Mouse (Mus musculus): Measurements from ENCODE around the gene Rnf26. TPM values are rescaled to one million over a fixed set of nuclear protein-coding genes. Genes with fewer than 3 reads are reported as not detected.

Gene Rnf26
- total RNA-seq, 1 experiment = 19.9 TPM

- no peaks in the 10 kb centered on the region for H3K9me3 ChIP-seq (ENCODE audit: control insufficient read depth, insufficient read depth, low read depth, low read length)
- no peaks in the 10 kb centered on the region for H3K36me3 ChIP-seq (ENCODE audit: control insufficient read depth, insufficient read depth, low read length, poor library complexity, severe bottlenecking)
- H3K4me1 ChIP-seq (ENCODE audit: control insufficient read depth in 2 of 2, insufficient read depth in 2 of 2, low read length in 2 of 2, poor library complexity in 1 of 2) = peaks cover 0 to 5% of the 10 kb centered on the region in 2 experiments; a peak in 1 of 4 replicates
- H3K27ac ChIP-seq (ENCODE audit: insufficient read depth, low read depth, low read length, poor library complexity, severe bottlenecking) = no peak overlapping the region
- H3K4me3 ChIP-seq (ENCODE audit: insufficient read depth in 1 of 2, low read depth in 1 of 2, low read length in 2 of 2, poor library complexity in 1 of 2, severe bottlenecking in 1 of 2) = no peak overlapping the region
- DNase-seq (ENCODE audit: low read depth, low spot score) = no peak
- TF ChIP-seq ZNF384 (IDR thresholded peaks at IDR 0.05; ENCODE audit: low read depth, low read length) (no peak), CHD2 (IDR thresholded peaks at IDR 0.05; ENCODE audit: low read depth, low read length) (no peak), HCFC1 (IDR thresholded peaks at IDR 0.05; ENCODE audit: borderline replicate concordance, insufficient read depth, low read length) (no peak), MAFK (IDR thresholded peaks at IDR 0.05; ENCODE audit: insufficient read depth, low read depth, low read length) (no peak), ZC3H11A (IDR thresholded peaks at IDR 0.05; ENCODE audit: borderline replicate concordance, low read depth, low read length) (no peak)
- in situ Hi-C loops (cut with MboI; ENCODE audit: low sequenced_read_pairs in 2 of 2, unreplicated experiment in 2 of 2) = no loop called here
- no peak overlapping the region for H3K9ac ChIP-seq (ENCODE audit: insufficient read depth, low read depth, low read length, poor library complexity, severe bottlenecking)
Measured at GRCm38 (mm10) chr9:44065177-44065576, 48.1 kb downstream of the Rnf26 start.

DNA sequence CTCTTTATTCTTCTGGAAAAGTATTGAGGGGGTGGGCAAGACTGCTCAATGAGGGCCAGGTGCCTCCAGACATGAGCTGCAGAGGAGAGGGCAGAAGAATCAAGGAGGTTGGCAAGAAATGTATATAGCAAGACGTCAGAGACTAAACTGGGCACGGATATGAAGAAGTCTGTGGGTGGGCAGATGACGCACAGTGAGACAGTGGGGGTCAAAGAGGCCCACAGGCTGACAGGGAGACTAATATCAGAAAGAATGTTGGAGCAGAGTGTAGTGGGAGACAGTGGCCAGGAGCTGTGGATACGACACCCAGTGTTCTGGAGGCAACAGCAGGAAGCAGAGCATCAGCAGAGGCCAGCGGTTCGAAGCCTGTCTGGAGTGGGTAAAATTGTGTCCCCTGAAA lies 54.7 kb downstream of the Rnf26 start:
- Histone ChIP-seq H3K27ac (ENCODE audit: insufficient read depth, low read depth, low read length, poor library complexity, severe bottlenecking) (no peak overlapping the region), H3K4me1 (ENCODE audit: control insufficient read depth in 2 of 2, insufficient read depth in 2 of 2, low read length in 2 of 2, poor library complexity in 1 of 2) (peaks cover 0 to 4% of the 10 kb centered on the region in 2 experiments; a peak in 1 of 4 replicates), H3K9ac (ENCODE audit: insufficient read depth, low read depth, low read length, poor library complexity, severe bottlenecking) (no peak overlapping the region), H3K4me3 (ENCODE audit: insufficient read depth in 1 of 2, low read depth in 1 of 2, low read length in 2 of 2, poor library complexity in 1 of 2, severe bottlenecking in 1 of 2) (no peak overlapping the region), H3K9me3 (ENCODE audit: control insufficient read depth, insufficient read depth, low read depth, low read length) (no peaks in the 10 kb centered on the region), H3K36me3 (ENCODE audit: control insufficient read depth, insufficient read depth, low read length, poor library complexity, severe bottlenecking) (no peaks in the 10 kb centered on the region)
- TF ChIP-seq ZNF384 (IDR thresholded peaks at IDR 0.05; ENCODE audit: low read depth, low read length) (no peak), MAFK (IDR thresholded peaks at IDR 0.05; ENCODE audit: insufficient read depth, low read depth, low read length) (no peak), HCFC1 (IDR thresholded peaks at IDR 0.05; ENCODE audit: borderline replicate concordance, insufficient read depth, low read length) (no peak), ZC3H11A (IDR thresholded peaks at IDR 0.05; ENCODE audit: borderline replicate concordance, low read depth, low read length) (no peak), CHD2 (IDR thresholded peaks at IDR 0.05; ENCODE audit: low read depth, low read length) (no peak)
- in situ Hi-C loops (cut with MboI; ENCODE audit: low sequenced_read_pairs in 2 of 2, unreplicated experiment in 2 of 2) = no loop called here
- no peak for DNase-seq (ENCODE audit: low read depth, low spot score)

- H3K9ac ChIP-seq (ENCODE audit: insufficient read depth, low read depth, low read length, poor library complexity, severe bottlenecking) = no peak overlapping the region
- H3K36me3 ChIP-seq (ENCODE audit: control insufficient read depth, insufficient read depth, low read length, poor library complexity, severe bottlenecking) = no peaks in the 10 kb centered on the region
- peaks cover 0 to 5% of the 10 kb centered on the region in 2 experiments; a peak in 1 of 4 replicates for H3K4me1 ChIP-seq (ENCODE audit: control insufficient read depth in 2 of 2, insufficient read depth in 2 of 2, low read length in 2 of 2, poor library complexity in 1 of 2)
- TF ChIP-seq ZNF384 (IDR thresholded peaks at IDR 0.05; ENCODE audit: low read depth, low read length) (no peak), MAFK (IDR thresholded peaks at IDR 0.05; ENCODE audit: insufficient read depth, low read depth, low read length) (no peak), CHD2 (IDR thresholded peaks at IDR 0.05; ENCODE audit: low read depth, low read length) (no peak), HCFC1 (IDR thresholded peaks at IDR 0.05; ENCODE audit: borderline replicate concordance, insufficient read depth, low read length) (no peak), ZC3H11A (IDR thresholded peaks at IDR 0.05; ENCODE audit: borderline replicate concordance, low read depth, low read length) (no peak)
- no peak overlapping the region for H3K4me3 ChIP-seq (ENCODE audit: insufficient read depth in 1 of 2, low read depth in 1 of 2, low read length in 2 of 2, poor library complexity in 1 of 2, severe bottlenecking in 1 of 2)
- no peak overlapping the region for H3K27ac ChIP-seq (ENCODE audit: insufficient read depth, low read depth, low read length, poor library complexity, severe bottlenecking)
- no peaks in the 10 kb centered on the region for H3K9me3 ChIP-seq (ENCODE audit: control insufficient read depth, insufficient read depth, low read depth, low read length)
- in situ Hi-C loops (cut with MboI; ENCODE audit: low sequenced_read_pairs in 2 of 2, unreplicated experiment in 2 of 2) = no loop called here
- no peak for DNase-seq (ENCODE audit: low read depth, low spot score)
Measured at GRCm38 (mm10) chr9:44053936-44054335, 59.4 kb downstream of the Rnf26 start.

DNA sequence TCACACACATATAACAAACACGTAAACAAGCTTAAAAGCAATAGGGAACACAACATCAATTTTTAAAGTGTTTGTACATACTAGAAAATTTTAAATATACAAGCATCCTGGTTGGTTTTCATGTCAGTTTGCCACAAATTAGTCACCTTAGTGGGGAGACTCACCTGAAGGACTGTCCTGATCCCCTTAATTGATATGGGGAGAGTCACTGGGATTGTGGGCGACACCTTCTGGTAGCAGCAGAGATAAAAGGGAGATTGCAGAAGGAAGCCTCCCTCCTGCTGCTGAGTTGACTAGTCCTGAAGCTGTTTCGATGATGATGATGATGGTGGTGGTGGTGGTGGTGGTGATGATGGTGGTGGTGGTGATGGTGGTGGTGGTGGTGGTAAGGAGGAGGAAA lies 60.5 kb downstream of the Rnf26 start:
- Histone ChIP-seq H3K27ac (ENCODE audit: insufficient read depth, low read depth, low read length, poor library complexity, severe bottlenecking) (no peak overlapping the region), H3K4me3 (ENCODE audit: insufficient read depth in 1 of 2, low read depth in 1 of 2, low read length in 2 of 2, poor library complexity in 1 of 2, severe bottlenecking in 1 of 2) (no peak overlapping the region), H3K9ac (ENCODE audit: insufficient read depth, low read depth, low read length, poor library complexity, severe bottlenecking) (no peak overlapping the region), H3K4me1 (ENCODE audit: control insufficient read depth in 2 of 2, insufficient read depth in 2 of 2, low read length in 2 of 2, poor library complexity in 1 of 2) (peaks cover 0 to 8% of the 10 kb centered on the region in 2 experiments; a peak in 2 of 4 replicates), H3K9me3 (ENCODE audit: control insufficient read depth, insufficient read depth, low read depth, low read length) (no peaks in the 10 kb centered on the region), H3K36me3 (ENCODE audit: control insufficient read depth, insufficient read depth, low read length, poor library complexity, severe bottlenecking) (no peaks in the 10 kb centered on the region)
- no peak for TF ChIP-seq CHD2 (IDR thresholded peaks at IDR 0.05; ENCODE audit: low read depth, low read length)
- DNase-seq (ENCODE audit: low read depth, low spot score) = no peak
- in situ Hi-C loops (cut with MboI; ENCODE audit: low sequenced_read_pairs in 2 of 2, unreplicated experiment in 2 of 2) = no loop called here
